Mouse (Mus musculus) myocyte (in vitro differentiated cells): ENCODE measurements at regions not wholly inside any gene's neighbourhood (a gene's known extent, or its start where the extent isn't known, plus 50 kb on each side); places are given as distances from the start of the nearest gene placed in this dataset.

ENCODE experiments used
- E2F4 ChIP-seq: IDR thresholded peaks from one replicate; pipeline ENCODE4 v1.6.1; 2011; ENCODE audit warnings: mild to moderate bottlenecking, control low read depth, moderate library complexity; ENCODE audit not compliant: insufficient read depth
- MYOD1 ChIP-seq, 3 experiments: IDR thresholded peaks; one replicate each; pipeline ENCODE4 v1.6.1; 2011; ENCODE audit warnings: control low read depth in 2 of 3, low read depth in 2 of 3, mild to moderate bottlenecking in 2 of 3, moderate library complexity in 1 of 3; ENCODE audit not compliant: insufficient read length in 2 of 3, control insufficient read depth in 1 of 3
- POLR2A ChIP-seq: IDR thresholded peaks from one replicate; pipeline ENCODE4 v1.6.1; 2011; ENCODE audit warnings: low read depth, mild to moderate bottlenecking, control low read depth, moderate library complexity; ENCODE audit not compliant: insufficient read length
- TCF12 ChIP-seq: IDR thresholded peaks from one replicate; pipeline ENCODE4 v1.6.1; 2011; ENCODE audit warnings: mild to moderate bottlenecking, control low read depth; ENCODE audit not compliant: poor library complexity, insufficient read depth, severe bottlenecking
- USF1 ChIP-seq: IDR thresholded peaks from one replicate; pipeline ENCODE4 v1.6.1; 2011; ENCODE audit warnings: low read depth, mild to moderate bottlenecking, control low read depth, moderate library complexity

DNA sequence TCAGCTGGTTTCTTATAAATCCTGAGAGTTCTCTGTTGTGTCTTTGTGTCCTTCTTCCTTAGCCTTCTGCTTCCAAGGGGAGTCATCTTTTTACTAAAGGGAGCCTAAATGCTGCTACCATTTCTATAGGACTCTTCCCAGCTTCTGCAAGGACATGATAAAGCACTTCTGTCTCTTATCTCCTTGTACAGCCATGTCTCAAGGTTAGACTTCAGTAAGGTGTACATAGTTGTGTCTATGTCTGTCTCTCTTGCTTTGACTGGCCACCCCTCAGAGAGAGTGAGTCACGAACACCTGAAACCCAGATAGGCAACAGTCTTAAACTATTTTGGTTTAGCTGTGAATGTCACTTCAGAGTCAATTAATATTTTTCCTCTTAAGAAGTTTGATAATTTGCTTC lies 353.0 kb downstream of the Btg1 start:
- TF ChIP-seq TCF12 (no peak), E2F4 (no peak), USF1 (no peak), POLR2A (no peak), MYOD1 (IDR thresholded peaks at IDR 0.05; ENCODE audit: control insufficient read depth in 1 of 3, insufficient read length in 2 of 3, low read depth in 2 of 3) (no peak)
